Mouse (Mus musculus): ENCODE measurements at regions not wholly inside any gene's neighbourhood (a gene's known extent, or its start where the extent isn't known, plus 50 kb on each side); places are given as distances from the start of the nearest gene placed in this dataset.

DNA sequence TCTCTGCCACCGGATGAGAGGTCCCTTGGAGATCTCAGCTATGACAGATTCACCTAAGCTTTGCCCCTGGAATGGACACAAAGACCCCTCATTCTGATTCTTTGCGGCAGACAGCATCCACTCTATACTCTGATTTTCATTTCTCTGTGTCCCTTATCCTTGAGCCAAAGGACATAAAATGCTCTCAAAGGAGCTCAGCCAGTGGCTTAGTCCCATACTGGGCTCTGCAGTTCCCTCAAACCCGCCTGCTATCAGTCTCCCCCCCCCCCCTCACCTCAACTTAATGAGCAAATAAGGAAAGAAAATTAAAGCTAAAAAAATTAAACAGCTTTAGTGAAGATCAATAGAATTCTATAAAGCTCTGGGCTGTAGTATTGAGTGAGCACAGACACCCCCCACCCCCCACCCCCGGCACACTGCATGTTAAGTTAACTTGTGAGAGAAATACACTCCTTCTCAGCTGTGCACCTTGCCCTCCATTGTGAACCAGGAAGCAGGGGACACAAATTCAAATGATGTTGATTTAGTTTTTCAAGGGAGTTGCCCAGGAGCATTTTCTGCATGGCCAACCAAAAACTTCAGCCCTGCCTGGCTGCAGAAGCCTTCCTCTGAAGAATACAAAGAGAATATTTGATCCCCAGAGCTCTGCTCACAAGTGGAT lies 452.9 kb downstream of the Bnc2 start:
- 34% methylated on average over 4 of the region's 4 CpGs for WGBS
- no peak for ATAC-seq (replicated peaks)

DNA sequence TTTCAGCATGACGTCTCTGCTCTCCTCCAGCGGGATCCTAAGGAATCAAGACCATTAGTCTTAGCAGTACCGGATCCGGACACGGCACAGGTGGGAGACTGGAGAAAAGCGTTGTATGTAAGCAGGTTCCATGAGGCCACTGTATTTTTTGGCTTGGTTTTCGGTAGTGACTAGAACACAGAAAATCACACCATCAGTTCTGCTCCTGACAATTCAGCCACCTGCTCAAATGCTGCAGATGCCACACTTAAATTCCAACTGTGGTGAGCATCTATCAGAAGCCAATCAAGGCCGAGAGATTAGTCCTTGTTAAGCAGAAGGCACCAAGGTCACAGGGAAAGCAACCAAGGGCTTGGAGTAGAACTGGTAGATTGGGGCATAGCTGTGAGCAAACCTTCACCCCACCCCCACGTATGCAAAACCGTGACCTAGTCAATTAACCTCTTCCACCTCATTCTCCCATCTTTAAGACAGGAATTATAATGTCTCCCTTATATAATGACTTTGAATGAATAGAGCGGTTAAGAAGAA lies 452.2 kb downstream of the Bnc2 start:
- no peak overlapping the region for H3K9ac ChIP-seq
- H3K27me3 ChIP-seq (replicated peaks), result no peaks in the 10 kb centered on the region
- H3K4me3 ChIP-seq, result no peak overlapping the region
- no peak overlapping the region for H3K4me2 ChIP-seq
- H3K27ac ChIP-seq, result no peak overlapping the region
- 66% methylated on average over 11 of the region's 11 CpGs for WGBS
- ATAC-seq (replicated peaks), result no peak
- H3K9me3 ChIP-seq, result no peaks in the 10 kb centered on the region
- H3K36me3 ChIP-seq (replicated peaks), result no peaks in the 10 kb centered on the region
- no peaks in the 10 kb centered on the region for H3K4me1 ChIP-seq

More for the DNA sequence above, 452.9 kb downstream of the Bnc2 start:
- Histone ChIP-seq H3K27me3 (replicated peaks) (no peaks in the 10 kb centered on the region), H3K4me3 (no peak overlapping the region), H3K9ac (no peak overlapping the region), H3K9me3 (no peaks in the 10 kb centered on the region), H3K4me2 (no peak overlapping the region), H3K4me1 (no peaks in the 10 kb centered on the region), H3K27ac (no peak overlapping the region), H3K36me3 (replicated peaks) (no peaks in the 10 kb centered on the region)

DNA sequence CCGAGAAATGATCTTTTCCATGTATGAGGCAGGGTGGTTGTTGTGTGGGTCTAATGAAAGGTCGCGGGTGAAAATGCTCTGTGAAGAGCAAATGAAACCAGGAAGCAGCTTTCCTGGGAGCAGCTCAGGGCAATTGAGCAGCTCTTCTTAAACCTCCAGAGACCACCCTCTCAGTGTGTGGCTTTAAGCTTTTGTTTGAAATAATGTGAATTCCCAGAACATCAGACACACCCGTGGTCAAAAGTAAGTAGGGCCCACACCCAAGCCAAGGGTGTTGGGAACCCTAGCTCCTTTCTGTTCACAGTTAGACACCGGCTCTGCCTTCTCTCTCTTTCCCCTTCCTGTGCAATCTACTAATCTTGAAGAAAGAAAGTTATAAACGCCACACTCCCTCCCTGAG lies 450.5 kb downstream of the Bnc2 start:
- Histone ChIP-seq H3K4me1 (no peaks in the 10 kb centered on the region), H3K27ac (no peak overlapping the region), H3K9ac (no peak overlapping the region), H3K4me2 (no peak overlapping the region), H3K4me3 (no peak overlapping the region), H3K36me3 (replicated peaks) (no peaks in the 10 kb centered on the region), H3K9me3 (no peaks in the 10 kb centered on the region), H3K27me3 (replicated peaks) (no peaks in the 10 kb centered on the region; the same call in 1 of the 2 replicates)
- no peak for ATAC-seq (replicated peaks)
- WGBS, result 74% methylated on average over 6 of the region's 6 CpGs

Data from midbrain, embryonic 15.5 days (tissue).